Mouse (Mus musculus): ENCODE results near the gene Gm10100.
"Not testable (repeated sequence)": the region's sequence is repeated elsewhere in the genome, so short reads cannot be mapped to it uniquely, and the experiment has no call there.

Gene Gm10100

GRCm38 (mm10) chr10:77753448-77753847 is 27.2 kb downstream of the Gm10100 start:
- no peak for DNase-seq

- not testable (repeated sequence) for DNase-seq
These were observed 33.3 kb downstream of the Gm10100 start, which contains the start of gene Gm3233 for GRCm38 (mm10) chr10:77759582-77759981. Gene Gm3233 (minus strand): TSS chr10:77759682.

GRCm38 (mm10) chr10:77769727-77770126 is 43.4 kb downstream of the Gm10100 start:
- DNase-seq = no peak

- not testable (repeated sequence) for DNase-seq
These were observed 44.9 kb downstream of the Gm10100 start, which contains the start of gene Gm3238 for GRCm38 (mm10) chr10:77771225-77771624. Gene Gm3238 (minus strand): TSS chr10:77771325.

GRCm38 (mm10) chr10:77772142-77772541 is 45.9 kb downstream of the Gm10100 start:
- DNase-seq = not testable (repeated sequence)

Data from cerebellum, postnatal 14 days (tissue).